Mouse (Mus musculus) kidney, postnatal 0 days (tissue): ENCODE results near the gene Nelfcd. TPM values are rescaled to one million over a fixed set of nuclear protein-coding genes. Genes with fewer than 3 reads are reported as not detected.

Experiments used
- ATAC-seq: fragments of 200-750 bp; cut with Nextera tagmentation; replicated peaks from 2 replicates; pipeline ENCODE4 v1.8.0; 2017; ENCODE audit warnings: low read depth, moderate number of reproducible peaks, moderate TSS enrichment, moderate library complexity; ENCODE audit not compliant: low FRiP score
- DNase-seq: peaks from one replicate; pipeline ENCODE4 v3.0.0-alpha.2; 2016; ENCODE audit warnings: low spot score
- H3K27ac ChIP-seq: fragments of 300-500 bp; sonication (generic); 2 replicates; pipeline ENCODE4 v1.5.1; 2014; ENCODE audit warnings: mild to moderate bottlenecking
- H3K27me3 ChIP-seq: fragments of 300-500 bp; sonication (generic); 2 replicates; pipeline ENCODE4 v1.6.1; 2014; ENCODE audit warnings: low read length, mixed read lengths; ENCODE audit not compliant: insufficient read depth
- H3K36me3 ChIP-seq: fragments of 300-500 bp; sonication (generic); 2 replicates; pipeline ENCODE4 v1.6.1; 2014; ENCODE audit warnings: low read length, mixed read lengths; ENCODE audit not compliant: insufficient read depth
- H3K4me1 ChIP-seq: fragments of 300-500 bp; sonication (generic); replicated peaks from 2 replicates; pipeline ENCODE4 v1.6.1; 2014; ENCODE audit warnings: antibody characterized with exemption, low read length, mixed read lengths; ENCODE audit not compliant: insufficient read depth
- H3K4me2 ChIP-seq: fragments of 300-500 bp; sonication (generic); 2 replicates; pipeline ENCODE4 v1.6.1; 2014; ENCODE audit warnings: mild to moderate bottlenecking, low read length, moderate library complexity, mixed read lengths
- H3K4me3 ChIP-seq: fragments of 300-500 bp; sonication (generic); replicated peaks from 2 replicates; pipeline ENCODE4 v1.5.1; 2014; ENCODE audit warnings: low read depth, low read length
- H3K9ac ChIP-seq: fragments of 300-500 bp; sonication (generic); 2 replicates; pipeline ENCODE4 v1.6.1; 2014; ENCODE audit warnings: low read depth, low read length
- H3K9me3 ChIP-seq: fragments of 300-500 bp; sonication (generic); replicated peaks from 2 replicates; pipeline ENCODE4 v1.6.1; 2016; ENCODE audit warnings: low read length, inconsistent platforms, mixed read lengths
- CTCF ChIP-seq: IDR thresholded peaks from 2 replicates; pipeline ENCODE4 v1.5.1; 2016; ENCODE audit warnings: antibody characterized with exemption, low read depth, mild to moderate bottlenecking, moderate library complexity
- WGBS: fragments of 180-500 bp; shearing (Covaris S2); extraction: QIAGEN DNeasy Blood & Tissue Kit; methylation state at CpG from one replicate; pipeline ENCODE4 v1.1.7; 2014; 5-methylcytosine and 5-hydroxymethylcytosine counted together
- polyA plus RNA-seq: library from polyadenylated mRNA; unstranded; fragments of >200 nt; fragmentation: Nextera tagmentation; extraction: Ambion mirVana; gene quantifications from 2 replicates; pipeline ENCODE4 v1.2.1, GENCODE M21; 2015

The Nelfcd gene
- polyA plus RNA-seq, 1 experiment from 2014 or later = 69.6 TPM

DNA sequence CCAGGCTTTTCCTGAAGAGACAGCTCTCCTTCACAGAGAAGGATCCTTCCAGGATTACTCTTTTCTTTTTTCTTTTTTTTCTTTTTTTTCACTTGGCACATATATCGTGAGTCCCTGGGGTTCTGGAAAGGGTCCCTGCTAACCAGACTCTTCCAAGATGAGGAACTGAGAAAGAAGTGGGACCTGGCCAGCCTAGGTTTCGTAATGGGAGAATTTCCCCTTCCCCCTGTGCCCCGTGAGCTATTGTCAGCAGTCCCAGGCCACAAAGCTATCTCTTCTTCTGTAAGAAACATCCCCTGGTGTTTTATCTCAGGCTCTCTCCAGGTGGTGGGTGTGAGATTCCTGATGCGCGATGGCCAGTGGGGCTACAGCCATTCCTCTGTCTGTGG is 23.8 kb downstream of the Nelfcd start:
- peak overlapping the region; percentile 78 for H3K4me2 ChIP-seq
- ATAC-seq (no peak), DNase-seq (no peak)
- no peak overlapping the region for H3K4me3 ChIP-seq
- H3K4me1 ChIP-seq = peaks cover 23% of the 10 kb centered on the region
- TF ChIP-seq CTCF = no peak
- no peak overlapping the region for H3K27ac ChIP-seq
- no peaks in the 10 kb centered on the region for H3K9me3 ChIP-seq
- H3K9ac ChIP-seq = peak overlapping the region; percentile 68; the same call in 1 of the 2 replicates
- 69% methylated on average over 5 of the region's 5 CpGs for WGBS
- H3K27me3 ChIP-seq = no peaks in the 10 kb centered on the region
- no peaks in the 10 kb centered on the region for H3K36me3 ChIP-seq

DNA sequence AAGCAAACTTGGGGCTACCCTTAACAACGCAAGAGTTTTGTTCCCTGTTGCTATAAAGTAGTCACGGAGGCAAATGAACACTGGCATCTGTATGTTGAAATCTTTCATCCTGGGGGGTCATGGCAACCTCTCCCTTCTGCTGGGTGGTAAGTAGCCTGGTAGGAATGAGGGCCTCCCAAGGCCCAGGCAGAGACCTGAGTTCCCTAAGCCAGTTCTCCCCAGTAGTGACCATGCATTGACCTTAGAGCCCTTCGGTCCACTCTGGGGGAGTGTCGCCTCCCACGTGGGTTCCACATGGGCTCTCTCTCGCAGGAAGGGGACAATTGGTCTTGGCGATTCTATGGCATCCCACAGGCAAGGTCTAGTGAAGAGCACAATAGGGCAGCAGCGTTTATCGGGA is 24.4 kb downstream of the Nelfcd start:
- ATAC-seq (no peak), DNase-seq (no peak)
- no peak overlapping the region for H3K4me2 ChIP-seq
- 81% methylated on average over 9 of the region's 9 CpGs for WGBS
- no peaks in the 10 kb centered on the region for H3K36me3 ChIP-seq
- TF ChIP-seq CTCF = no peak
- H3K27me3 ChIP-seq = no peaks in the 10 kb centered on the region
- no peaks in the 10 kb centered on the region for H3K9me3 ChIP-seq
- no peak overlapping the region for H3K4me3 ChIP-seq
- no peak overlapping the region for H3K9ac ChIP-seq
- peaks cover 23% of the 10 kb centered on the region for H3K4me1 ChIP-seq
- no peak overlapping the region for H3K27ac ChIP-seq

DNA sequence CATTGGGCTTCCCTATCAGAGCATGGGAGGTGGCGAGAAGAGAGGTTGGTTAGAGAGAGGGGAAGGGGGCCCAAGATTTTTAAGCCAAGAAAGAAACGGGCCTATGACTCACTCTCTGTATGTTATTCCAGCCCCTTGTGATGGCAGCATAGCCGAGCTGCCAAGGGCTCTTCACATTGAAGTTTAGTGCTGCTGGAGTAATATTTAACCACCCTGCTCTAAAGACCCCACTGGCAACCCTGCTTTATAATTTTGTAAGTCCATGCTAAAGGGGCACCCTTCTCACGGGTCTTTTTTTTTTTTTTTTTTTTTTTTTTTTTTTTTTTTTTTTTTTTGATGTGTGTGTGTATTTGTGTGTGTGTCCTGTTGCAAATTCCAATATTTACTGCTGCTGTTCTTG is 26.3 kb downstream of the Nelfcd start:
- DNase-seq = no peak
- WGBS = 67% methylated on average over 4 of the region's 4 CpGs
- no peak for TF ChIP-seq CTCF
- no peak overlapping the region for H3K4me2 ChIP-seq
- no peaks in the 10 kb centered on the region for H3K27me3 ChIP-seq
- no peak overlapping the region for H3K27ac ChIP-seq
- H3K9ac ChIP-seq = no peak overlapping the region
- H3K36me3 ChIP-seq = no peaks in the 10 kb centered on the region
- H3K4me3 ChIP-seq = no peak overlapping the region
- no peak for ATAC-seq
- H3K4me1 ChIP-seq = peaks cover 23% of the 10 kb centered on the region
- no peaks in the 10 kb centered on the region for H3K9me3 ChIP-seq

DNA sequence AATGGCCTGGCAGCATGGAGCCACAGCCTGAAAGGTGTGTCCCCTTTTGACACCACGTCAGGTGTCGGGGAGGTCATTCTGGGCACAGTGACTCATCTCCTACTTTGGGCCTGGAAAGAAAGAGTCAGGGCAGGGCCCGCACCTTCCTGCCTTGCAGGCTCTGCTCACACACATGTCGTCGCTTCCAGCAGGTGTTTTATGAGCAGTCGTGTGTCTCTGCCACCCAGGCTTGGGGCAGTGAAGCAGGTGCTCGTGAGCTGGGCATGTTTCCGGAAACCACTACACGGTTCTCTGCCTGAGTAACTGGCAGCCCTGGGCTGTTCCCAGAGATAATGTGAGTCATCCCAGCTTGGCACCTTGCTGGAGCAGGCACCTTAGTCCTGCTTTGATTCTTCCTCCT is 26.9 kb downstream of the Nelfcd start:
- ATAC-seq (no peak; the same call in 1 of the 2 replicates), DNase-seq (no peak)
- no peaks in the 10 kb centered on the region for H3K36me3 ChIP-seq
- no peak overlapping the region for H3K27ac ChIP-seq
- H3K9ac ChIP-seq = no peak overlapping the region
- TF ChIP-seq CTCF = no peak
- H3K4me3 ChIP-seq = no peak overlapping the region
- WGBS = 32% methylated on average over 9 of the region's 9 CpGs
- H3K27me3 ChIP-seq = no peaks in the 10 kb centered on the region
- no peak overlapping the region for H3K4me2 ChIP-seq
- peaks cover 23% of the 10 kb centered on the region for H3K4me1 ChIP-seq
- H3K9me3 ChIP-seq = no peaks in the 10 kb centered on the region

DNA sequence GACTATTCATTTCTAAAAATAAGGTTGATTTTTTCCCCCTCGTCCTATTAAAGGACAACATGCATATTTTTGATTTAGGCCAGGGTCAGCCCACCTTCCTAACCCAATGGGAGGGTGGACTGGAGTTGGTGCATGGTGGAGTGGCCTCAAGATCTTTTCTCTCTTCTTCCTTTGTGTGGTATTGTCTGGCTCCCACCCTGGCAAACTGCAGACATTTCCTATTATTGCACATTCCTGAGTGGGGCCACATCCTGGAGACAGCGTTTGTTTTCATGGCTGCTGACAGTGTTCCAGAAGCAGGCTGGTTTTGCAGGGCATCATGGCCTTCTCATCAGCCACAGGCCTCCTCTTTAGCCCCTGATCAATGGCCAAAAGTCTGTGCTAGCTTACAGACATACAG is 27.4 kb downstream of the Nelfcd start:
- Histone ChIP-seq H3K4me1 (peaks cover 20% of the 10 kb centered on the region), H3K36me3 (no peaks in the 10 kb centered on the region), H3K9ac (no peak overlapping the region), H3K9me3 (no peaks in the 10 kb centered on the region), H3K4me2 (no peak overlapping the region), H3K27ac (no peak overlapping the region), H3K4me3 (no peak overlapping the region), H3K27me3 (no peaks in the 10 kb centered on the region)
- TF ChIP-seq CTCF = no peak
- no peak for ATAC-seq
- no peak for DNase-seq
- WGBS = 48% methylated on average over 2 of the region's 2 CpGs

DNA sequence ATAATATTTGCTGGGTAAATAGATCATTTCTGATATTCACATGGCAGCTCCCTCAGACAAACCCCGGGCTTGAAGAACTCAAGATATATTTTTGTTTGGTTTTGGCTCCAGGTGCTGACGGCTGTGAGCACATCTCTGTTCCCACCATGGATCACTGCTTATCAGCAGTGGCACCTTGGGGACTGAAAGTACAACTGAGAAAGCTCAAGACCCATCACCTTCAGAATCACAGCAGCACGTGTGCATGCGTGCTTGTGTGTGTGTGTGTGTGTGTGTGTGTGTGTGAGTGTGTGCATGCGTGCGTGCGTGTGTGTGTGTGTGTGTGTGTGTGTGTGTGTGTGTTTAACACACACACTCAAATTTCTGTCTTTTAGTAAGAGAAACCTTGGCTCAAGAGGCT is 28.8 kb downstream of the Nelfcd start:
- no peak overlapping the region for H3K4me3 ChIP-seq
- WGBS = 85% methylated on average over 7 of the region's 7 CpGs
- no peak for TF ChIP-seq CTCF
- H3K27me3 ChIP-seq = no peaks in the 10 kb centered on the region
- no peaks in the 10 kb centered on the region for H3K9me3 ChIP-seq
- no peak for ATAC-seq
- DNase-seq = no peak
- no peak overlapping the region for H3K27ac ChIP-seq
- H3K9ac ChIP-seq = no peak overlapping the region
- H3K36me3 ChIP-seq = no peaks in the 10 kb centered on the region
- H3K4me1 ChIP-seq = 0 out of 2 replicates have a peak, but pooled peaks cover 8% of the 10 kb centered on the region
- H3K4me2 ChIP-seq = no peak overlapping the region

DNA sequence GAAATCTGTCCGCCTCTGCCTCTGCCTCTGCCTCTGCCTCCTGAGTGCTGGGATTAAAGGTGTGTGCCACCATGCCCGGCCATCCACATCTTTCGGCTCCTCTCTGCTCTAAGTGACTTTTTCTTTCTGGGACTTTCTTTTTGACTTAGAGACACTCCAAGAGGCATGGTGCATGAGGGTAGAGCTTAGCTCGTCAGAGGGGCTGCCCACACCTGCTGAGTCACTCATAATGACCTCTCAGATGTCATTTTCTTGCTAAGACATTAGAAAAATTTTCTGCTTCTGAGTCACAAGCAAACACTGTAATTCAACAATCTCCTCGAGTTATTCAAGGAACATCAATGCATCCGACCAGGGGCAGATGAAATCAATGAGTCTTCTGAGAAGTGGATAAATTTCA is 29.4 kb downstream of the Nelfcd start:
- no peak for TF ChIP-seq CTCF
- no peak overlapping the region for H3K27ac ChIP-seq
- no peak overlapping the region for H3K4me3 ChIP-seq
- no peaks in the 10 kb centered on the region for H3K27me3 ChIP-seq
- no peaks in the 10 kb centered on the region for H3K36me3 ChIP-seq
- H3K9me3 ChIP-seq = no peaks in the 10 kb centered on the region
- WGBS = 84% methylated on average over 6 of the region's 6 CpGs
- 0 out of 2 replicates have a peak, but pooled peaks cover 8% of the 10 kb centered on the region for H3K4me1 ChIP-seq
- H3K9ac ChIP-seq = no peak overlapping the region
- ATAC-seq (no peak), DNase-seq (no peak)
- H3K4me2 ChIP-seq = no peak overlapping the region
